Mouse (Mus musculus) heart, embryonic 10.5 days (tissue): ENCODE measurements around the gene Gpatch2l. TPM values are rescaled to one million over a fixed set of nuclear protein-coding genes. Genes with fewer than 3 reads are reported as not detected.

Source experiments
- DNase-seq: peaks from one replicate; pipeline ENCODE4 v3.0.0-alpha.2; 2017; ENCODE audit warnings: low spot score
- H3K27ac ChIP-seq: fragments of 300-500 bp; sonication (generic); 2 replicates; pipeline ENCODE4 v1.5.1; 2016; ENCODE audit warnings: mild to moderate bottlenecking
- H3K27me3 ChIP-seq: fragments of 300-500 bp; sonication (generic); 2 replicates; pipeline ENCODE4 v1.6.1; 2016; ENCODE audit warnings: mild to moderate bottlenecking; ENCODE audit not compliant: poor library complexity, insufficient read depth, severe bottlenecking
- H3K36me3 ChIP-seq: fragments of 300-500 bp; sonication (generic); 2 replicates; pipeline ENCODE4 v1.6.1; 2016; ENCODE audit warnings: mild to moderate bottlenecking, moderate library complexity
- H3K4me1 ChIP-seq: fragments of 300-500 bp; sonication (generic); 2 replicates; pipeline ENCODE4 v1.6.1; 2016; ENCODE audit warnings: mild to moderate bottlenecking
- H3K4me3 ChIP-seq: fragments of 300-500 bp; sonication (generic); 2 replicates; pipeline ENCODE4 v1.5.1; 2016; ENCODE audit warnings: mild to moderate bottlenecking, moderate library complexity
- H3K9me3 ChIP-seq: fragments of 300-500 bp; sonication (generic); 2 replicates; pipeline ENCODE4 v1.6.1; 2016; ENCODE audit warnings: mild to moderate bottlenecking, moderate library complexity
- WGBS: fragments of 180-500 bp; shearing (Covaris S2); methylation state at CpG from one replicate; pipeline ENCODE4 v1.1.7; 2016; 5-methylcytosine and 5-hydroxymethylcytosine counted together
- polyA plus RNA-seq: library from polyadenylated mRNA; unstranded; fragments of >200 nt; fragmentation: Nextera tagmentation; extraction: Ambion mirVana; gene quantifications from 2 replicates; pipeline ENCODE4 v1.2.1, GENCODE M21; 2016

Gene Gpatch2l
- polyA plus RNA-seq, 1 experiment from 2014 or later: 15.7 TPM

DNA sequence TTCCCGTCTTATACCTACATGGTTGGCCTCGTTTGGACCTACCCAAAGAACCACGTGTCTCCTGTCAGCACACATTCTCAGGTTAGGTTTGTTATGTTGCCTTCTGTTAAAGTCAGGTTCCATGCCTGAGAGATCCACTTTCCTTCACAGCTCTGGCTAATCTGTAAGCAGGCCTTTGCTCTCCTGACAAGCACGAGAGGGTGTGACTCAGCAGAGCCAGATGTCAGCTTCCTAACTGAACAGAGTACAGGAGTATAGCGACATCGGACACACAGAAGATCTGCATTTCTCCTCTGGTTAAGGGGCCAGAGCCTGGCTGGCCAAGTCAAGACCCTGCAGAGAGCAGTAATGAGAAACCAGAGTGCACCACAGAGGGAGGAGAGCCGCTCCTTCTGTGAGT, 63.4 kb downstream of the Gpatch2l start:
- Histone ChIP-seq H3K27ac (peak overlapping the region; percentile 56), H3K36me3 (no peaks in the 10 kb centered on the region), H3K9me3 (no peaks in the 10 kb centered on the region), H3K4me1 (peaks cover 20% of the 10 kb centered on the region), H3K4me3 (peak overlapping the region; percentile 54), H3K27me3 (no peaks in the 10 kb centered on the region)
- WGBS: 35% methylated on average over 7 of the region's 7 CpGs
- DNase-seq: no peak

DNA sequence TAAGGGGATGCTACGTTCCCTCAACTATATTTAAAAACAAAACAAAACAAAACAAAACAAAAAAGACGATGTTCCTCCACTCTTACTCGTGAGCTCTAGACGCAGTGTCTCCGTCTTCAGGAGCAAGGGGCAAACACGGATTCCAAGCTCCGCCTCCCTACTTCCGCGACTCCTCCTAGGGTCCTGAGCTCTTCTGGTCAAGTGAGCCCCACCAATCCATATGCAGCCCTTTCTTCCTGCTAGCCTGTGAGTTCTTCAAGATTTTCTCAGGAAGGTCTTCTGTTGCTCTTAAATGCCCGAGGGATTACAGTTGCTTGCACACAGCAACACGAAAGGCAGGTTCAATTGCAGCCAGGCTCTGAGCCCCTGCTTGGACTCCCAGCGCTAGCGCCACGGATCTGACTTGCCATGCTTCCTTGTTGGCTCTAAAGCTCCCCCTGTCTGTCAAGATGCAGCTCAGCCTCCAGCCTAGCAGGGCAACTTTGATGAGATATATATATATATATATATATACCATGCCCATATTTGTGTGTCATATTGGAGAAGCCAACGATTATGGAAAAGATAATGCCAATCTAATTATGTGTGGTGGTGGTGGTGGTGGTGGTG, 64.1 kb downstream of the Gpatch2l start:
- Histone ChIP-seq H3K27ac (peak overlapping the region; percentile 56), H3K27me3 (no peaks in the 10 kb centered on the region), H3K9me3 (no peaks in the 10 kb centered on the region), H3K4me3 (peak overlapping the region; percentile 54), H3K36me3 (no peaks in the 10 kb centered on the region), H3K4me1 (peaks cover 23% of the 10 kb centered on the region)
- no peak for DNase-seq
- 15% methylated on average over 15 of the region's 15 CpGs for WGBS

DNA sequence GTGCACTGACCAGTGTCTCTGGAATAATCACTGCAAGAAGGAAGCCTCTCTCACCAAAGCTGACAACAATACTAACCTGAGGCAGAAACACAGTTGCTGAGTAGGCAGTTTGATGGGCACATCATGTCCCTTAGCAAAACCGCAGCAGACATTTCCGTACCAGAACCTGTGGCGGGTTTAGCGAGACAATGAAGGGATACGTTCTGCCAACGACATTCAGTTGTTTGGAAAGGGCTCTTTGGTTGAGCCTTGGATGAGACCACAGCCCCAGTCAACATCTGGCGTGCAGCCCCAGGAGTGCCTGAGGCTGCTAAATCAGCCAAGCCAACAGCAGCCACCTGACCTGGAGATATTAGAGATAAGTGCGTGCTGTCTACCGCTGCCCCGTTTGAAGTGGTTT, 67.8 kb downstream of the Gpatch2l start:
- Histone ChIP-seq H3K9me3 (no peaks in the 10 kb centered on the region), H3K27ac (no peak overlapping the region), H3K4me1 (peaks cover 19% of the 10 kb centered on the region), H3K27me3 (no peaks in the 10 kb centered on the region), H3K4me3 (no peak overlapping the region), H3K36me3 (no peaks in the 10 kb centered on the region)
- no peak for DNase-seq
- WGBS: 63% methylated on average over 10 of the region's 10 CpGs

- DNase-seq: no peak
- peaks cover 18% of the 10 kb centered on the region for H3K4me1 ChIP-seq
- no peak overlapping the region for H3K4me3 ChIP-seq
- no peaks in the 10 kb centered on the region for H3K36me3 ChIP-seq
- peak overlapping the region; percentile 33; the same call in 1 of the 2 replicates for H3K27ac ChIP-seq
- H3K9me3 ChIP-seq: no peaks in the 10 kb centered on the region
- 79% methylated on average over 4 of the region's 4 CpGs for WGBS
- H3K27me3 ChIP-seq: no peaks in the 10 kb centered on the region
Observed at GRCm38 (mm10) chr12:86309902-86310301, 68.2 kb downstream of the Gpatch2l start.

DNA sequence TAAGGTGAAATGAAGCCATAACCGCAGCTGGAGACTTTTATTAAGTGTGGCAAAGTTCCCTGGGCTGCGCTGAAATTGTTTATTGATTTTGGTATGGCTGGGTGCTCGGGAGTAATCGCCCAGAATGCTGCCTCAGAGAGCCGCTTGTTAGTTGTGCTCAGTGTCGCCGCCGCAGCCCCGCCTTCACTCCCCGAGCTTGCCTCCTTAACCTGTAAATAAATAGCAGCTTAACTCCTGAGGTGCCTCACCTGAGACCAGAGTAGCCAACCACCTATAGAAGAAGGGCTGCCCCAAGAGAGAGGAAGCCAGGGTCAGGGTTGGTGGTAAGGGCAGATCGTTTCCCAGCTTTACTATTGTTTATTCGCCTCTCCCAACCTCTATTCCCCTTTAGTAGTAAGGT, 79.0 kb downstream of the Gpatch2l start:
- Histone ChIP-seq H3K27ac (no peak overlapping the region), H3K4me3 (peak overlapping the region; percentile 1; the same call in 1 of the 2 replicates), H3K4me1 (peaks cover 21% of the 10 kb centered on the region; the same call in 1 of the 2 replicates), H3K9me3 (no peaks in the 10 kb centered on the region), H3K36me3 (no peaks in the 10 kb centered on the region), H3K27me3 (peaks cover 14% of the 10 kb centered on the region)
- 23% methylated on average over 12 of the region's 12 CpGs for WGBS
- no peak for DNase-seq

DNA sequence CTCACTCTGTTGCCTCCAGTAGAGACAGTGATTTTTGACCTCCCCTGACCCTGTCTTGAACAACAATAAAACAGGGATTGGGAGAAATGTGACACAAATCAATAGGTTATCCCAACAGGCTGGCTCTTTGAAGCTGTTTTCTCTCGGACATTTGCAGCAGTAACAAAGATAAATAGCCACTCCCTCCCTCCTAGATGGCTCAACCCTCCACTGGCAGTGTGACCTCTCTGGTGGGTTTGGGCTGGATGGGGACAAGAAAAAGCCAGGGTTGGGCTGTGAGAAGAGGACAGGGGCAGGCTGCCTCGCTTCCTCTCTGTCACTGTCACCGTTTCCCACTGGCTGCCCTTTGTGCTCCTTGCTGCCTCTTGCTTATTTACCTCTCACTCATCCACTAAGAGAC, 82.6 kb downstream of the Gpatch2l start:
- no peak for DNase-seq
- Histone ChIP-seq H3K9me3 (no peaks in the 10 kb centered on the region), H3K4me3 (no peak overlapping the region), H3K4me1 (peaks cover 19% of the 10 kb centered on the region; the same call in 1 of the 2 replicates), H3K27ac (no peak overlapping the region), H3K27me3 (peaks cover 10% of the 10 kb centered on the region; the same call in 1 of the 2 replicates), H3K36me3 (no peaks in the 10 kb centered on the region)
- WGBS: 34% methylated on average over 3 of the region's 3 CpGs

DNA sequence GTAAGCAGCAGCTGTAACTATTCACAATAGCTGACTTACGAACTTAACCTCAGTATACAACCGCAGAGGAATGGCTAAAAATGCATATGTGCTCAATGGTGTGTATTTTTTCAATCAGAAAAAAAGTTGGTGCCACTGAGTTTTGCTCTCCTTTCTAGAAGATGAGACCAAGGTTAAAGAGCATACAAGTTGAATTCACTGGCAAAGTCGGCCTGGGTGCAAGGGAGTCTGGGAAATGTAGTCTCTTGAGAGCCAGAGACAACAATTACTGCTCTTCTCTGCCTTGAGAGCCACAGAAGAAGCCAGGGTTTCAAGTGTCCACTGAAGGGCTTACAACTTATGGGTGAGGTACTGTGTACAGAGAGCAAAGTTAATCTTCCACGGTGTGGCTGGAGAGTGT, 88.2 kb downstream of the Gpatch2l start:
- WGBS: 58% methylated on average over 4 of the region's 4 CpGs
- Histone ChIP-seq H3K27ac (no peak overlapping the region), H3K36me3 (no peaks in the 10 kb centered on the region), H3K4me3 (no peak overlapping the region), H3K9me3 (no peaks in the 10 kb centered on the region), H3K27me3 (0 out of 2 replicates have a peak, but pooled peaks cover 4% of the 10 kb centered on the region), H3K4me1 (peaks cover 6% of the 10 kb centered on the region; the same call in 1 of the 2 replicates)
- no peak for DNase-seq

- Histone ChIP-seq H3K36me3 (no peaks in the 10 kb centered on the region), H3K27me3 (0 out of 2 replicates have a peak, but pooled peaks cover 4% of the 10 kb centered on the region), H3K4me3 (no peak overlapping the region), H3K9me3 (no peaks in the 10 kb centered on the region), H3K4me1 (peaks cover 6% of the 10 kb centered on the region; the same call in 1 of the 2 replicates), H3K27ac (no peak overlapping the region)
- no peak for DNase-seq
- WGBS: 83% methylated on average over 9 of the region's 9 CpGs
Observed at GRCm38 (mm10) chr12:86330684-86331083, 89.0 kb downstream of the Gpatch2l start.

DNA sequence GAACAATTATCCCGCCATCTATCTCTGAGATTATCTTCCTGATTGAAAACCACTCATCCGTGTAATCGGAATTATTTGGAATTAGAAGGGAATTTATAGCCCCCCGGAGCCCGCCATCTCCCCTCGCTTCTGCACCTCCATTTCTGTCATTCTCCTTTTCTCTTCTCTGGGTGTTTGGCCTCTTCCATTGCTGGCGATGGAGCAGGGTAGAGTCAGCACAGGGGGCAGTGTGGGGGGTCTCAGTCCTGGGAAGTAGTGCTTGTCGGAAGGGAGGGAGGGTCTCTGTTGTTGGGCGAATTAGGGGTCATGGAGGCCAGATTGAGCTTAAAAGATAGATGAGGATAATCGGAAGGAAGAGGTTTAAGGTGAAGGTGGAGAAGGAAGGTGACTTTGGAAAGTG, 89.6 kb downstream of the Gpatch2l start:
- H3K27ac ChIP-seq: no peak overlapping the region
- WGBS: 72% methylated on average over 10 of the region's 10 CpGs
- H3K4me3 ChIP-seq: no peak overlapping the region
- DNase-seq: no peak
- peaks cover 7% of the 10 kb centered on the region for H3K4me1 ChIP-seq
- no peaks in the 10 kb centered on the region for H3K9me3 ChIP-seq
- H3K27me3 ChIP-seq: 0 out of 2 replicates have a peak, but pooled peaks cover 4% of the 10 kb centered on the region
- no peaks in the 10 kb centered on the region for H3K36me3 ChIP-seq

- WGBS: 89% methylated on average over 3 of the region's 3 CpGs
- Histone ChIP-seq H3K4me1 (peaks cover 30% of the 10 kb centered on the region), H3K27me3 (0 out of 2 replicates have a peak, but pooled peaks cover 4% of the 10 kb centered on the region), H3K27ac (peak overlapping the region; percentile 56), H3K4me3 (no peak overlapping the region), H3K9me3 (no peaks in the 10 kb centered on the region), H3K36me3 (no peaks in the 10 kb centered on the region)
- no peak for DNase-seq
Observed at GRCm38 (mm10) chr12:86336209-86336608, 94.6 kb downstream of the Gpatch2l start.

DNA sequence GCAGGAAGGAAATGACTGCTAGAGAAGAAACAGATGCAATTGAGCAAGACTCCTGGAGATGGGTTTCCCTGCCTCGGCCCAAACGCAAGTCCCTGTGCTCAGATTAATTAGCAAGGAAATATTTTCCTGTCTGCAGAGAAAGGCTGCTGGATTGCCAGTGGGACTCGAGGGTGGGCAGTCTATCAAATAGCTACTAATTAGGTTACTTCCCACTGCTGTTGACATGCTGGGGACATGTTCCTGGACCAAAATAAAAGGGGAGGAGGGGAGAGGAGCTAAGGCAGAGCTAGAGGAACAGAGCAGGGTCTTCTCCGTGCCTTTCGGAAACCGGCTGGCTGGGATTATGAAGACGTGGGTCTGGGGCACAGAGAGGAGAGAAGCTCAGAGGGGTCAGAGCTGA, 95.2 kb downstream of the Gpatch2l start:
- H3K27ac ChIP-seq: peak overlapping the region; percentile 56; the same call in 1 of the 2 replicates
- 0 out of 2 replicates have a peak, but pooled peaks cover 4% of the 10 kb centered on the region for H3K27me3 ChIP-seq
- no peaks in the 10 kb centered on the region for H3K9me3 ChIP-seq
- WGBS: 49% methylated on average over 7 of the region's 7 CpGs
- H3K4me1 ChIP-seq: peaks cover 30% of the 10 kb centered on the region
- no peak overlapping the region for H3K4me3 ChIP-seq
- DNase-seq: no peak
- H3K36me3 ChIP-seq: no peaks in the 10 kb centered on the region
